Mouse (Mus musculus) lung, adult 2 months (tissue): Measurements from ENCODE around the gene Msx2. TPM values are rescaled to one million over a fixed set of nuclear protein-coding genes. Genes with fewer than 3 reads are reported as not detected.

Experiments
- DNase-seq: peaks from one replicate; pipeline ENCODE4 v3.0.0; 2022
- H3K4me1 ChIP-seq: fragments of 200-500 bp; 2 replicates; pipeline ENCODE4 v1.6.1; 2011; ENCODE audit warnings: low read length; ENCODE audit not compliant: control insufficient read depth, insufficient read depth
- H3K4me3 ChIP-seq: fragments of 200-500 bp; replicated peaks from 2 replicates; pipeline ENCODE3; 2011; ENCODE audit warnings: low read depth, mild to moderate bottlenecking, control low read depth, low read length; ENCODE audit errors: extremely low read depth
- CTCF ChIP-seq: fragments of 200-500 bp; IDR thresholded peaks from 2 replicates; pipeline ENCODE4 v1.5.1; 2011; ENCODE audit warnings: mild to moderate bottlenecking, low read length, control low read depth; ENCODE audit not compliant: insufficient read depth
- POLR2A ChIP-seq: fragments of 200-500 bp; IDR thresholded peaks from 2 replicates; pipeline ENCODE4 v1.6.1; 2011; ENCODE audit warnings: low read depth, mild to moderate bottlenecking, control low read depth, low read length, borderline replicate concordance; ENCODE audit errors: extremely low read depth
- WGBS: fragments of 180-500 bp; shearing (Covaris S2); methylation state at CpG from one replicate; pipeline ENCODE4 v1.1.7; 2018; 5-methylcytosine and 5-hydroxymethylcytosine counted together
- polyA plus RNA-seq: library from polyadenylated mRNA; depleted of rRNA; stranded (reverse); fragments of >200 nt; gene quantifications from 2 replicates; pipeline ENCODE4 v1.2.3, GENCODE M21; 2012; rRNA removed

The Msx2 gene
- polyA plus RNA-seq, 1 experiment, result not detected

DNA sequence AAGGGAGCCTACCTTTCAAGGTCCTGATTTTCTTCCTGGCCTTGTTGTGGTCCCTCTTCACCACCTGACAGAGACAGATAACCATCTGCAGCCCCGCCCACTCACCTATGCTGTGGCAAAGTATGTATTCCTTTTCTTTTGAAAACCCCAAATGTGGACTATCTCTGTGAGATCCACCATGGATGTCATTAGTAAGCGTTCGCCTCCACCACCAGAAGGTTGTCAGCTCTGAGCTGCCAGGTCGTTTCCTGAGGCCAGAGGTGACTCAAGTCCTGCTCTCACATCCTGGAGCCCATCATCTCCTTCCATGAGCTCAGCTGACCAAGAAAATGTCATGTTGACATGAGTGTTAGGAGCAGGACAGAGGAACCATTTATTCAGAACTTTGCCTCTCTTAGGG, 52.1 kb downstream of the Msx2 start:
- Histone ChIP-seq H3K4me1 (no peaks in the 10 kb centered on the region), H3K4me3 (no peak overlapping the region)
- TF ChIP-seq CTCF (no peak), POLR2A (no peak)
- 64% methylated on average over 4 of the region's 4 CpGs for WGBS
- no peak for DNase-seq

DNA sequence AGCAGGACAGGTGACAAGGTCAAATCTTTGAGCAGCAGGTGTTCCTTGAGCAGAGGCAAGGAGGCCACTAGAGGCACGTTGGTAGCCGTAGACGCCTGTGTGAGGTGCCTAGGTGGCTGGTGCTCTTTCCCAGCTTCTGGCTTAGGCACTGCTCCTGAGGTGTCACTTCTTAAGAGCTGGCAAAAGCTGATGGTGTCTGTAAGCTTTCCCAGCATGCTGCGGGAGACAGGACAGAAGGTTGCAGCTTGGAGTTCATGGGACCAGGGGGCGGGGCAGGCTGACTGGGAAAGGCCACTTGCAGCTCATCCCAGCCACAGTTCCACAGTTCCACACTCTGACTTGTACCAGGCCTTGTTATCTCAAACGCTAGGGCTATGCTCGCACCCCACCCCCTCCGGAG, 53.2 kb downstream of the Msx2 start:
- Histone ChIP-seq H3K4me3 (no peak overlapping the region), H3K4me1 (no peaks in the 10 kb centered on the region)
- 78% methylated on average over 8 of the region's 8 CpGs for WGBS
- no peak for TF ChIP-seq CTCF
- no peak for TF ChIP-seq POLR2A
- DNase-seq, result no peak

DNA sequence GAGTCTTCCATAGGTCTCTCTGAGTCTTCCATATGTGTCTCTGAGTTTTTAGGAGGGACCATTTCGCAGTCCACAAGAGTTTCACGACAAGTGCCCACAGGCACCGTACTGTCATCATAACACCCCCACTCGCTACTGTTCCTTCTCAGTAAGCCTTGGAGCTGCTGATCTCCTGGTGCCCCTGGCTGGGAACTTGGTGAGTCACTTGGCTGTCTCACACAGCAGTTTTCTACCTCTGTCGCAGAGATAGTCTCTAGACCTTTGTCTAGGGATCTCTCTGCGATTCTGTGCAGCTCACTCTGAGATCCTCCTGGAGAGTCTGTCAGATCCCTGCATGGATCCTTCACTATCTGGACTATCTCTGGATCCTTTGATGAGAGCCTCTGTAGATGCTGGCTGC, 55.2 kb downstream of the Msx2 start:
- 85% methylated on average over 6 of the region's 6 CpGs for WGBS
- DNase-seq, result no peak
- TF ChIP-seq CTCF, result no peak
- no peak for TF ChIP-seq POLR2A
- Histone ChIP-seq H3K4me1 (no peaks in the 10 kb centered on the region), H3K4me3 (no peak overlapping the region)

Other genes with a start within 250 kb of the Msx2 start
- 4.0 and 4.3 TPM in 2 replicates for gene Ror2, start 186.9 kb downstream of the Msx2 start, polyA plus RNA-seq
- 18.5 and 25.3 TPM in 2 replicates for gene Sptlc1, start 95.7 kb downstream of the Msx2 start, polyA plus RNA-seq